8 mouse cellular contexts compared by ENCODE assay signal in genomic region chr13:104288226-104288859, GRCm38 (mm10). TPM values are rescaled to one million over a fixed set of nuclear protein-coding genes. Genes with fewer than 3 reads are reported as not detected.
DNase-seq lines count a peak whose midpoint lies in the region; ATAC-seq and TF ChIP-seq lines count a peak whose summit lies in the region.

No protein-coding gene starts in this region.

- WGBS in spleen, adult 2 months, result 2% methylated on average over 7 of the region's 7 CpGs
- WGBS in hindbrain, postnatal 0 days, result 4% methylated on average over 7 of the region's 7 CpGs
- WGBS in limb, embryonic 11.5 days, result under 1% methylated on average over 7 of the region's 7 CpGs

- H3K27ac ChIP-seq in spleen, adult 2 months (ENCODE audit: insufficient read depth, low read length), result peak overlapping the region; percentile 62
- H3K27ac ChIP-seq in hindbrain, postnatal 0 days, result peak overlapping the region; percentile 62
- H3K27ac ChIP-seq in limb, embryonic 11.5 days (replicated peaks; ENCODE audit: low read depth, low read length), result peak overlapping the region; percentile 16; the same call in 1 of the 2 replicates

- peaks cover 3% of the 10 kb centered on the region; the same call in 1 of the 2 replicates for H3K4me1 ChIP-seq in spleen, adult 2 months (ENCODE audit: control insufficient read depth, insufficient read depth, insufficient read length)
- H3K4me1 ChIP-seq in hindbrain, postnatal 0 days (ENCODE audit: insufficient read depth, low read length), result peaks cover 3% of the 10 kb centered on the region; the same call in 1 of the 2 replicates
- no peaks in the 10 kb centered on the region for H3K4me1 ChIP-seq in limb, embryonic 11.5 days (ENCODE audit: control insufficient read depth, insufficient read depth, low read length)

- TF ChIP-seq POLR2A in spleen, adult 2 months (IDR thresholded peaks at IDR 0.05; ENCODE audit: low read depth, low read length), result no peak

- no peak for TF ChIP-seq CTCF in spleen, adult 2 months (IDR thresholded peaks at IDR 0.05; ENCODE audit: extremely low read depth, insufficient read depth, insufficient read length, insufficient replicate concordance)
- no peak for TF ChIP-seq CTCF in hindbrain, postnatal 0 days (IDR thresholded peaks at IDR 0.05; ENCODE audit: low read depth)

- H3K4me3 ChIP-seq in spleen, adult 2 months (ENCODE audit: extremely low read depth, insufficient read depth, insufficient read length), result peak overlapping the region; percentile 64
- H3K4me3 ChIP-seq in hindbrain, postnatal 0 days (ENCODE audit: low read length), result peak overlapping the region; percentile 40
- peak overlapping the region; percentile 37 for H3K4me3 ChIP-seq in limb, embryonic 11.5 days (ENCODE audit: low read depth, low read length)

- H3K9me3 ChIP-seq in hindbrain, postnatal 0 days (ENCODE audit: low read length), result no peaks in the 10 kb centered on the region
- no peaks in the 10 kb centered on the region for H3K9me3 ChIP-seq in limb, embryonic 11.5 days (ENCODE audit: control insufficient read depth, low read length)

- peak overlapping the region; percentile 48 for H3K9ac ChIP-seq in hindbrain, postnatal 0 days (replicated peaks; ENCODE audit: low read length)
- H3K9ac ChIP-seq in limb, embryonic 11.5 days (ENCODE audit: low read length), result peak overlapping the region; percentile 42

- no peaks in the 10 kb centered on the region for H3K27me3 ChIP-seq in spleen, adult 2 months (ENCODE audit: control insufficient read depth, insufficient read depth, low read length)
- H3K27me3 ChIP-seq in hindbrain, postnatal 0 days (ENCODE audit: insufficient read depth, low read length), result no peaks in the 10 kb centered on the region
- H3K27me3 ChIP-seq in limb, embryonic 11.5 days (ENCODE audit: control insufficient read depth, insufficient read depth, low read length), result no peaks in the 10 kb centered on the region
- H3K27me3 ChIP-seq in splenic B cell, adult 2 months (ENCODE audit: control insufficient read depth, insufficient read depth, low read length, poor library complexity, severe bottlenecking), result no peaks in the 10 kb centered on the region; the same call in 1 of the 2 replicates

- H3K4me2 ChIP-seq in hindbrain, postnatal 0 days (ENCODE audit: low read depth, low read length), result peak overlapping the region; percentile 77
- peak overlapping the region; percentile 55 for H3K4me2 ChIP-seq in limb, embryonic 11.5 days (ENCODE audit: low read depth, severe bottlenecking)

- peak in 1 of 2 experiments; percentile 9 for DNase-seq in spleen, adult 2 months (ENCODE audit: low read depth in 1 of 2, low spot score in 2 of 2)
- no peak for DNase-seq in spleen, adult 12 weeks (ENCODE audit: low spot score)
- peak; percentile 22 for DNase-seq in gastrocnemius, postnatal 25 days
- peak; percentile 81 for DNase-seq in hindbrain, postnatal 0 days (ENCODE audit: low spot score)
- DNase-seq in limb, embryonic 11.5 days (ENCODE audit: low spot score), result peak; percentile 58
- DNase-seq in mesoderm, embryonic 11.5 days (ENCODE audit: low read depth, low spot score), result peak; percentile 71
- peak; percentile 41 for DNase-seq in splenic B cell, adult 2 months (ENCODE audit: low read depth, low spot score)

- 0 out of 2 replicates have a peak, but pooled peaks have one; percentile 0 for ATAC-seq in common myeloid progenitor, adult 5-6 weeks (replicated peaks; ENCODE audit: low read depth, poor library complexity, severe bottlenecking)
- no peak for ATAC-seq in hindbrain, postnatal 0 days
- 0 out of 2 replicates have a peak, but pooled peaks have one; percentile 29 for ATAC-seq in limb, embryonic 11.5 days (ENCODE audit: insufficient number of reproducible peaks, low FRiP score, low TSS enrichment, low read depth)

- H3K36me3 ChIP-seq in spleen, adult 2 months (ENCODE audit: control insufficient read depth, insufficient read depth, low read length), result no peaks in the 10 kb centered on the region
- no peaks in the 10 kb centered on the region for H3K36me3 ChIP-seq in hindbrain, postnatal 0 days (ENCODE audit: insufficient read depth, low read length)
- H3K36me3 ChIP-seq in limb, embryonic 11.5 days (ENCODE audit: control insufficient read depth, insufficient read depth, low read length), result no peaks in the 10 kb centered on the region
- H3K36me3 ChIP-seq in splenic B cell, adult 2 months (ENCODE audit: control insufficient read depth, insufficient read depth, low read length, poor library complexity, severe bottlenecking), result no peaks in the 10 kb centered on the region

RNA-seq across cellular contexts. Expression of gene Adamts6, which starts 0.7 kb away (rescaled TPM):
- polyA plus RNA-seq in spleen, adult 2 months (2012; rRNA removed), result 2.4 and 2.9 TPM in 2 replicates
- total RNA-seq in common myeloid progenitor, adult 5-6 weeks (2017), result 3.0 and 3.6 TPM in 2 replicates
- total RNA-seq in gastrocnemius, postnatal 25 days (2021), result 1 to 10 TPM in 1 of 2 experiments, under 1 TPM in 1; 0.94 to 1.2 TPM
- 6.1 and 8.9 TPM in 2 replicates for total RNA-seq in hindbrain, postnatal 0 days (2014; rRNA removed)
- 1.1 TPM in 2 replicates for polyA plus RNA-seq in hindbrain, postnatal 0 days (2015; fragmentation: Nextera tagmentation; extraction: Ambion mirVana)
- polyA plus RNA-seq in limb, embryonic 11.5 days (2014; fragmentation: Nextera tagmentation; extraction: Ambion mirVana), result 3.2 and 3.8 TPM in 2 replicates

RNA-seq across cellular contexts. Expression of gene Ppwd1, which starts 59.7 kb away (rescaled TPM):
- 0.67 and 1.1 TPM in 2 replicates for polyA plus RNA-seq in spleen, adult 2 months (2012; rRNA removed)
- total RNA-seq in common myeloid progenitor, adult 5-6 weeks (2017), result 34.3 and 40.9 TPM in 2 replicates
- total RNA-seq in gastrocnemius, postnatal 25 days (2021), result 1 to 10 TPM; 6.2 to 6.9 TPM
- total RNA-seq in hindbrain, postnatal 0 days (2014; rRNA removed), result 4.3 and 5.9 TPM in 2 replicates
- polyA plus RNA-seq in hindbrain, postnatal 0 days (2015; fragmentation: Nextera tagmentation; extraction: Ambion mirVana), result 6.3 and 6.9 TPM in 2 replicates
- polyA plus RNA-seq in limb, embryonic 11.5 days (2014; fragmentation: Nextera tagmentation; extraction: Ambion mirVana), result 21.2 and 21.3 TPM in 2 replicates

RNA-seq across cellular contexts. Expression of gene Cenpk, which starts 59.9 kb away (rescaled TPM):
- 0.13 and 0.21 TPM in 2 replicates for polyA plus RNA-seq in spleen, adult 2 months (2012; rRNA removed)
- 87.1 and 134 TPM in 2 replicates for total RNA-seq in common myeloid progenitor, adult 5-6 weeks (2017)
- total RNA-seq in gastrocnemius, postnatal 25 days (2021), result 1 to 10 TPM in 1 of 2 experiments, under 1 TPM in 1; 0.46 to 1.1 TPM
- total RNA-seq in hindbrain, postnatal 0 days (2014; rRNA removed), result 2.5 and 3.0 TPM in 2 replicates
- polyA plus RNA-seq in hindbrain, postnatal 0 days (2015; fragmentation: Nextera tagmentation; extraction: Ambion mirVana), result 18.2 and 19.8 TPM in 2 replicates
- 86.4 and 101 TPM in 2 replicates for polyA plus RNA-seq in limb, embryonic 11.5 days (2014; fragmentation: Nextera tagmentation; extraction: Ambion mirVana)

Comparison
In these comparisons a context has a peak if more than half of its experiments do, and no peak if none do; other contexts are left out.
1. RNA of gene Cenpk, which starts 59.9 kb away (total RNA-seq): 87.1 to 134 TPM in common myeloid progenitor, adult 5-6 weeks; 2.5 to 3.0 TPM in hindbrain, postnatal 0 days and 0.46 to 1.1 TPM in gastrocnemius, postnatal 25 days; every median in the first group is over 10 times any median in the second.
2. Peak in every context shown above with its lines, with median percentiles within 50 percentile points of each other: H3K27ac ChIP-seq and H3K4me3 ChIP-seq.